Mouse (Mus musculus) kidney, adult 2 months (tissue): ENCODE results near the gene Ldb3.

Experiments used
- CTCF ChIP-seq: fragments of 200-500 bp; conservative IDR thresholded peaks from 2 replicates; pipeline ENCODE4 v1.5.1; 2011; ENCODE audit warnings: low read depth, mild to moderate bottlenecking, control low read depth, low read length, moderate library complexity, mixed read lengths; ENCODE audit not compliant: insufficient read depth, insufficient read length
- POLR2A ChIP-seq: fragments of 200-500 bp; IDR thresholded peaks from one replicate; pipeline ENCODE4 v1.6.1; 2011; ENCODE audit warnings: low read depth, low read length, control low read depth

DNA sequence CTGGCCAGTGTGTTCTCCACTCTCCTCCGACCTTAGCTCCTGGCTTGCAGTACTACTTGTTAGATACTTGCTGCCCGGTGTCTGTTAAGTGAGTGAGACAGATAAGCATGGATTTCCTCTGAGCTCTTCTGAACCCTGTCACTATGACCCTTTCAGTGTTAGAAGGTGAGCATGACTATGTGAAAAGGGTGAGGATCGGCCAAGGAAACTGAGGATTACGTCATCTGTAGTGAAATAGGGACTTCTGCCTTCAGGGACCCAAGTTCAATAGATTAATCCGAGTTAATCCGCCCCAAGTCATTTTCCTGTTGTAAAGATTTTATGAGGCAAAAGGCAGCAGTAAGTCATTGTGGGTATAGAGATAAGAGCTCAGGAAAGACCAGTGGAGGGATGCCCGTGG lies 83.2 kb downstream of the Ldb3 start:
- TF ChIP-seq POLR2A = no peak
- no peak for TF ChIP-seq CTCF
